Mouse (Mus musculus) hindbrain, postnatal 0 days (tissue): ENCODE data around the gene Sowaha. TPM values are rescaled to one million over a fixed set of nuclear protein-coding genes. Genes with fewer than 3 reads are reported as not detected.
A peak's percentile ranks its signal among the peaks of the same experiment; 100 is the strongest.

Experiments
- ATAC-seq: fragments of 200-750 bp; cut with Nextera tagmentation; 2 replicates; pipeline ENCODE4 v1.8.0; 2017; ENCODE audit warnings: mild to moderate bottlenecking, moderate TSS enrichment, moderate library complexity
- DNase-seq: peaks from one replicate; pipeline ENCODE4 v3.0.0-alpha.2; 2015; ENCODE audit warnings: low spot score
- H3K27ac ChIP-seq: fragments of 300-500 bp; sonication (generic); 2 replicates; pipeline ENCODE4 v1.5.1; 2014; ENCODE audit warnings: mild to moderate bottlenecking
- H3K27me3 ChIP-seq: fragments of 300-500 bp; sonication (generic); 2 replicates; pipeline ENCODE4 v1.6.1; 2014; ENCODE audit warnings: low read length, mixed read lengths; ENCODE audit not compliant: insufficient read depth
- H3K36me3 ChIP-seq: fragments of 300-500 bp; sonication (generic); 2 replicates; pipeline ENCODE4 v1.6.1; 2014; ENCODE audit warnings: low read length, mixed read lengths; ENCODE audit not compliant: insufficient read depth
- H3K4me1 ChIP-seq: fragments of 300-500 bp; sonication (generic); 2 replicates; pipeline ENCODE4 v1.6.1; 2014; ENCODE audit warnings: antibody characterized with exemption, low read length, mixed read lengths; ENCODE audit not compliant: insufficient read depth
- H3K4me2 ChIP-seq: fragments of 300-500 bp; sonication (generic); 2 replicates; pipeline ENCODE4 v1.6.1; 2014; ENCODE audit warnings: low read depth, mild to moderate bottlenecking, low read length, moderate library complexity, mixed read lengths
- H3K4me3 ChIP-seq: fragments of 300-500 bp; sonication (generic); 2 replicates; pipeline ENCODE4 v1.5.1; 2014; ENCODE audit warnings: low read length
- H3K9ac ChIP-seq: fragments of 300-500 bp; sonication (generic); replicated peaks from 2 replicates; pipeline ENCODE4 v1.6.1; 2014; ENCODE audit warnings: mild to moderate bottlenecking, low read length, moderate library complexity, mixed read lengths
- H3K9me3 ChIP-seq: fragments of 300-500 bp; sonication (generic); 2 replicates; pipeline ENCODE4 v1.6.1; 2016; ENCODE audit warnings: low read length, mixed read lengths
- CTCF ChIP-seq: IDR thresholded peaks from 2 replicates; pipeline ENCODE4 v1.5.1; 2016; ENCODE audit warnings: antibody characterized with exemption, control low read depth, low read depth
- WGBS: fragments of 180-500 bp; shearing (Covaris S2); extraction: QIAGEN DNeasy Blood & Tissue Kit; methylation state at CpG from one replicate; pipeline ENCODE4 v1.1.7; 2014; 5-methylcytosine and 5-hydroxymethylcytosine counted together
- polyA plus RNA-seq: library from polyadenylated mRNA; unstranded; fragments of >200 nt; fragmentation: Nextera tagmentation; extraction: Ambion mirVana; gene quantifications from 2 replicates; pipeline ENCODE4 v1.2.1, GENCODE M21; 2015
- total RNA-seq: library from RNA; depleted of rRNA; stranded (reverse); fragments of >200 nt; gene quantifications from 2 replicates; pipeline ENCODE4 v1.2.3, GENCODE M21; 2014

Gene Sowaha
- total and polyA plus RNA-seq, 2 experiments from 2014 or later, result 4.2 to 8.7 TPM

- DNase-seq (peak; percentile 25), ATAC-seq (no peak)
- H3K4me2 ChIP-seq, result peak overlapping the region; percentile 21
- 12% methylated on average over 8 of the region's 8 CpGs for WGBS
- no peaks in the 10 kb centered on the region for H3K9me3 ChIP-seq
- no peak overlapping the region for H3K4me3 ChIP-seq
- no peak for TF ChIP-seq CTCF
- no peaks in the 10 kb centered on the region for H3K36me3 ChIP-seq
- H3K9ac ChIP-seq, result no peak overlapping the region
- peaks cover 21% of the 10 kb centered on the region for H3K27me3 ChIP-seq
- peaks cover 3% of the 10 kb centered on the region for H3K4me1 ChIP-seq
- H3K27ac ChIP-seq, result no peak overlapping the region
Measured at GRCm38 (mm10) chr11:53475620-53476019, 4.5 kb downstream of the Sowaha start.

GRCm38 (mm10) chr11:53472709-53473108 lies 7.4 kb downstream of the Sowaha start:
- no peak for DNase-seq
- Histone ChIP-seq H3K36me3 (no peaks in the 10 kb centered on the region), H3K4me2 (no peak overlapping the region), H3K4me1 (peaks cover 8% of the 10 kb centered on the region), H3K9me3 (no peaks in the 10 kb centered on the region), H3K9ac (no peak overlapping the region), H3K27me3 (0 out of 2 replicates have a peak, but pooled peaks cover 4% of the 10 kb centered on the region), H3K27ac (no peak overlapping the region), H3K4me3 (no peak overlapping the region)
- TF ChIP-seq CTCF, result peak; percentile 41
- WGBS, result 79% methylated on average over 3 of the region's 3 CpGs
- no peak for ATAC-seq

DNA sequence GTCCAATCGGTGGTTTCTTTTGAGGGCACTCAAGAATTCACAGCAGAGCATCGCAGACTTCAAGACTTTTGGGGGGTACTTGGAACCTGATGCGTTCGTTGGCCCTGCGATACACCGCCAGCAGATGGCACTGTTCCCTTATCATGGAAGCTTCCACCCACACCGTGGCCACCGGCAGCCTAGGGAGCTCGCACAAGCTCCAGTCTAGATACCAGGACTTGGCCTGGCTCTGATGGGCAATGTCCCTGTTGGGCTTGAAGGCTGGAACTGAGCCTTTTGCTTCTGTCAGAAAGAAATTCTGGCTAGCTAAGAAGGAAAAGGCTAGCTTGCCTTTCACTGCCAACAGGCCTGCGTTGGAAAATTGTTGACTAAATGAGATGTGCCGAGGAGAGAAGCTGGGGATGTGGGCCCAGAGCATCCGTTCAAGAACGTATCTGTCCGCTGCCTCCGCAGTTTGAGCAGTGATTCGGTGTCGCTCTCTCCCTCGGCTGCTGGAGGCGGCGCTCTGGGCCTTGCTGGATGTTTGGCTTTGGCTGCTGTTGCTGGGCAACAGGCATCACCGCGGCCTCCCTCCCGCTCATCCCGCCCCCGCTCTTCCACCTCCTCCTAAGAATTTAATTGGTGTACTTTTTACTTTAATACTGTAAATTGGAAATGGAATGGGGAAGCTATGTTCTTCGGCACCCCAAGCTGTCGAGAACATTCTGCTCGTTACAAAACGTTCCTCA lies 9.9 kb downstream of the Sowaha start, which contains the start of gene Gm9837:
Gm9837 (minus strand) TSS at position 512 of the 728 bp plus-strand sequence.
- Histone ChIP-seq H3K36me3 (no peaks in the 10 kb centered on the region), H3K27ac (peak within 1 kb of the TSS; percentile 76), H3K4me1 (peaks cover 8% of the 10 kb centered on the region), H3K9ac (peak within 1 kb of the TSS; percentile 33), H3K4me3 (peak within 1 kb of the TSS; percentile 28), H3K9me3 (no peaks in the 10 kb centered on the region), H3K4me2 (peak within 1 kb of the TSS; percentile 60), H3K27me3 (peaks cover 6% of the 10 kb centered on the region; the same call in 1 of the 2 replicates)
- peak; percentile 95 for DNase-seq
- peak; percentile 92 for TF ChIP-seq CTCF
- WGBS, result 2% methylated on average over 29 of the region's 29 CpGs
- ATAC-seq, result peak; percentile 85

DNA sequence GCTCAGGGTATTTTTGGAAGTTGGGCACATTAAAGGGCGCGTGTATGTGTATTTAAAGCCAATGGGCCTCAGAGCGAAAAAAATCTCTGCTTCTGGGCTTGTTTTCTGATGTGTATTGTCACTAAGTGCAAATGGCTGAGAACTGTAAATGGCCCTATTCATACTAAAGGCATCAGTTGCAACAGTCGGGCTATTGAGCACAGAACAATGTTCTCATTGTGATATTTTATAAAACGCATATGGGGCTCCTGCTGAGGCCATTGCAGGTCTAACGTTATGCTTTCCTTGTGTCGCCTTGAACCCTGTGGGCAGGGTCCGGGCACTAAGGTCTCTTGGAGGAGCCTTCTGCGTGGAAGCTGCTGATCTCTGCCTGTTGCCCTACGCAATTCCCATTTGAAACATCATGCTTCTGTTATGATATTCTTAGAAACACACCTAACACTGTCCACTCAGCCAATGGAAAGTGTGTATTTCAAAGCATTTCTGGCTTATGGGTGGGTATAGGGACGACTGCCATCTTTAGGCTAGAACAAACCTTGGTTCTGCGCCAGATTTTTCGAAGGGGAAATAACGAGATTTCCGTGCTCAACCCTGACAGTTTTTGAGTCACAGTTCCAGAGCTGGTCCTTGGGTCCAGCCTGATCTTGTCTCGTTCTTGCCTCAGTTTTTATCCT lies 10.6 kb downstream of the Sowaha start:
- Histone ChIP-seq H3K27me3 (peaks cover 13% of the 10 kb centered on the region), H3K9ac (no peak overlapping the region), H3K4me3 (no peak overlapping the region; the same call in 1 of the 2 replicates), H3K4me1 (peaks cover 8% of the 10 kb centered on the region), H3K36me3 (no peaks in the 10 kb centered on the region), H3K27ac (peak overlapping the region; percentile 3; the same call in 1 of the 2 replicates), H3K9me3 (no peaks in the 10 kb centered on the region), H3K4me2 (peak overlapping the region; percentile 60; the same call in 1 of the 2 replicates)
- no peak for TF ChIP-seq CTCF
- DNase-seq, result no peak
- WGBS, result 22% methylated on average over 16 of the region's 16 CpGs
- ATAC-seq, result no peak

DNA sequence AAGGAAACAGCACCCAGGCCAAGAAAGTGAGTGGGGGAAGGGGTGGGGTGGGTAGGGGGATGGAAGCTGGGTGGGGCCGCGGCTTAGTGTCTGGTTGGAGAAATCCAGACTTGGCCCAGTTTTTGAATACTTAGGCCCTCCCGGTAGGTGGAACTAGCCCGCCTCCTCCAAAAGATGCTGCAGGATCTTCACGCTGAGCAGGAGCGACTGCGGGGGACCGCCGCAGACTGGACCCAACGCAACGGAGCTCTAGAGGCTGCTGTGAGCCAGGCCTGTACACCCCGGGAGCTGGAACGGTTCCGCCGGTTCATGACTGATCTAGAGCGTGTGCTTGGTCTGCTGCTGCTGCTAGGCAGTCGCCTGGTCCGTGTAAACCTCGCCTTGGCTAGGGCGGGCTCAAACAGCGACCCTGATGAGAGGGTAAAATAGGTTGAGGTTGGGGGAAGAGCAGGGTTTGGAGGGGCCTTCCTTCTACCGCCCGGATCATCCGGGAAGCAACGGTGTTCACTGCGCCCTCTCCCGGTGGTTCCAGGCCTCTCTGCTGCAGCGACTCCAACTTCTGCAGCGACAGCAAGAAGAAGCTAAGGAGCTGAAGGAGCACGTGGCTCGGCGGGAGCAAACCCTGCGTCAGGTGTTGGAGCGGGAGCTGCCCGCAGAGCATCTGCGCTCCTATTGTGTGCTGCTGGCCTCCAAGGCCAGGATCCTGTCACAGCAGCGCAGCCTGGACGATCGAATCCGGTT lies 13.7 kb downstream of the Sowaha start:
- H3K4me3 ChIP-seq, result peak overlapping the region; percentile 36
- WGBS, result 6% methylated on average over 40 of the region's 40 CpGs
- no peaks in the 10 kb centered on the region for H3K9me3 ChIP-seq
- no peak overlapping the region for H3K27ac ChIP-seq
- H3K4me2 ChIP-seq, result peak overlapping the region; percentile 61
- peak; percentile 91 for DNase-seq
- peaks cover 28% of the 10 kb centered on the region for H3K27me3 ChIP-seq
- H3K4me1 ChIP-seq, result peaks cover 8% of the 10 kb centered on the region
- TF ChIP-seq CTCF, result peak; percentile 91
- peak; percentile 67 for ATAC-seq
- peak overlapping the region; percentile 50 for H3K9ac ChIP-seq
- H3K36me3 ChIP-seq, result no peaks in the 10 kb centered on the region

DNA sequence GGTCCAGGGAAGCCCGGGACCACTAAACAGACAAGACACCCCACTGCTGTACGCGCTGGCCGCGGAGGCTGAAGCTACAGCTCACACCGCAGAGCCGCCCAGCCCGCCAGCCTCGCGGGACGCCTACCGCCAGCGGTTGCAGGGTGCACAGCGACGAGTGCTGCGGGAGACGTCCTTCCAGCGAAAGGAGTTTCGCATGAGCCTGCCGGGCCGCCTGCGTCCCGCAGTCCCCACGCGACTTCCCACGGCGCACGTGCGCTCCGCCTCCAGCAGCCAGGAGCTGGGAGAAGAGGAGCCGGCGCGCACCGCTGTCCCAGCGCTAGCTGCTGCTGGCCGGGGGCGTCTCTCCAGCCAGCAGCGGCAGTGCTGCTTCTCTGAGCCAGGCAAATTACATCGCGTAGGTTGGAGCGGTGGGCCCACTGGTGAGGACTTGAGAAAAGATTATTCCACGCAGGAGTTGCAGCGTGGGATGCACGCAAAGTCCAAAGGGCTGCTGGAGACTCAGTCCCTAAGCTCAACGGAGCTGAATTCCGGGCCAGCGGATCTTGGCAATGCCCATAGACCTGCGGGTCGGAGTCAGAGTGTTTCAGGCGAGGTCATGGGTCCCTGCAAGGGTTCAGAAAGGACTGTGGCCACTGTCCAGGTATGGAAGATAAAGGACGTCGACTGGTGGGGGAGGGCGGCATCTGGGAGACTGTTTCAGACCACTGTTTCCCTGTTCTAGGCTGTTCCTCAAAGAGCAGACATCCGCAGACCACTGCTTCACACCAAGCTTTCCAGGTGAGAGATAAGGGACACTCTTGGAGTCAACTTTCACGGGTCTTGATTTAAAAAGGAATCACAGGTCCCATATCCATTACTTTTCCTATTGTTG lies 16.3 kb downstream of the Sowaha start:
- H3K4me3 ChIP-seq, result peak overlapping the region; percentile 40
- 8% methylated on average over 55 of the region's 55 CpGs for WGBS
- H3K27ac ChIP-seq, result no peak overlapping the region
- H3K4me1 ChIP-seq, result no peaks in the 10 kb centered on the region; the same call in 1 of the 2 replicates
- ATAC-seq (no peak), DNase-seq (peak; percentile 44)
- peaks cover 36% of the 10 kb centered on the region for H3K27me3 ChIP-seq
- H3K9ac ChIP-seq, result no peak overlapping the region; the same call in 1 of the 2 replicates
- no peaks in the 10 kb centered on the region for H3K9me3 ChIP-seq
- TF ChIP-seq CTCF, result no peak
- peak overlapping the region; percentile 62 for H3K4me2 ChIP-seq
- no peaks in the 10 kb centered on the region for H3K36me3 ChIP-seq
